Mouse (Mus musculus): ENCODE data around the gene Chtop. TPM values are rescaled to one million over a fixed set of nuclear protein-coding genes. Genes with fewer than 3 reads are reported as not detected.
A peak's percentile ranks its signal among the peaks of the same experiment; 100 is the strongest.

The Chtop gene
- total and polyA plus RNA-seq, 2 experiments from 2014 or later = 85.1 to 117 TPM

- H3K4me1 ChIP-seq (ENCODE audit: control insufficient read depth, insufficient read depth) = no peaks in the 10 kb centered on the region
- no peak overlapping the region for H3K4me3 ChIP-seq (ENCODE audit: low read depth, low read length)
- H3K27me3 ChIP-seq (ENCODE audit: control insufficient read depth, insufficient read depth, low read length) = no peaks in the 10 kb centered on the region
- no peak overlapping the region for H3K4me2 ChIP-seq (ENCODE audit: low read depth, low read length)
- H3K9ac ChIP-seq (replicated peaks; ENCODE audit: low read depth, low read length) = no peak overlapping the region
- 80% methylated on average over 7 of the region's 7 CpGs for WGBS
- H3K27ac ChIP-seq (ENCODE audit: low read depth) = no peak overlapping the region
- no peak for DNase-seq (ENCODE audit: low spot score)
- H3K9me3 ChIP-seq (replicated peaks; ENCODE audit: control insufficient read depth, low read length) = no peaks in the 10 kb centered on the region
- H3K36me3 ChIP-seq (replicated peaks; ENCODE audit: control insufficient read depth, insufficient read depth, low read length) = peaks cover 51% of the 10 kb centered on the region
- no peak for TF ChIP-seq CTCF (IDR thresholded peaks at IDR 0.05; ENCODE audit: low read depth)
- no peak for TF ChIP-seq EP300 (IDR thresholded peaks at IDR 0.05; ENCODE audit: low read depth)
- ATAC-seq (ENCODE audit: insufficient read depth, low read depth) = no peak
These were observed 13.3 kb downstream of the Chtop start for GRCm38 (mm10) chr3:90495850-90496525.

- no peak for TF ChIP-seq EP300 (IDR thresholded peaks at IDR 0.05; ENCODE audit: low read depth)
- Histone ChIP-seq H3K27ac (ENCODE audit: low read depth) (no peak overlapping the region), H3K4me1 (ENCODE audit: control insufficient read depth, insufficient read depth) (peaks cover 7% of the 10 kb centered on the region), H3K9me3 (replicated peaks; ENCODE audit: control insufficient read depth, low read length) (no peaks in the 10 kb centered on the region), H3K4me2 (ENCODE audit: low read depth, low read length) (no peak overlapping the region), H3K36me3 (replicated peaks; ENCODE audit: control insufficient read depth, insufficient read depth, low read length) (peaks cover 37% of the 10 kb centered on the region), H3K9ac (replicated peaks; ENCODE audit: low read depth, low read length) (no peak overlapping the region), H3K27me3 (ENCODE audit: control insufficient read depth, insufficient read depth, low read length) (no peaks in the 10 kb centered on the region), H3K4me3 (ENCODE audit: low read depth, low read length) (no peak overlapping the region)
- no peak for DNase-seq (ENCODE audit: low spot score)
- no peak for ATAC-seq (ENCODE audit: insufficient read depth, low read depth)
- 65% methylated on average over 4 of the region's 4 CpGs for WGBS
These were observed 15.3 kb downstream of the Chtop start for GRCm38 (mm10) chr3:90493831-90494540.

DNA sequence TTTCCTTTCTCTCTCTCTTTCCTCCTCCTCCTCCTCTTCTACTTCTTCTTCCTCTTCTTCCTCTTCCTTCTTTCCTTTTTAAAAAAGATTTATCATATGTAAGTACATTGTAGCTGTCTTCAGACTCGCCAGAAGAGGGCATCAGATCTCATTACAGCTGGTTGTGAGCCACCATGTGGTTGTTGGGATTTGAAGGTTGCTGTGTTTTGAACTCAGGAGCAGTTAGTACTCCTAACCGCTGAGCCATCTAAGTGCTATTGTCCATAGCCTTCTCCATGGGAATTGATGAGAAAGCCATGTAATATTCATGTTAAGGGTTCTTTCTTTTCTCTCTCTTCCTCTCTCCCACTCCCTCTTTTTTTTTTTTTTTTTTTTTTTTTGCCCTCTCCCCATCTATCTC is 17.9 kb downstream of the Chtop start:
- Histone ChIP-seq H3K4me2 (ENCODE audit: low read depth, low read length) (no peak overlapping the region), H3K4me3 (ENCODE audit: low read depth, low read length) (no peak overlapping the region), H3K36me3 (replicated peaks; ENCODE audit: control insufficient read depth, insufficient read depth, low read length) (peaks cover 34% of the 10 kb centered on the region), H3K9ac (replicated peaks; ENCODE audit: low read depth, low read length) (no peak overlapping the region), H3K4me1 (ENCODE audit: control insufficient read depth, insufficient read depth) (peaks cover 7% of the 10 kb centered on the region), H3K27me3 (ENCODE audit: control insufficient read depth, insufficient read depth, low read length) (no peaks in the 10 kb centered on the region), H3K9me3 (replicated peaks; ENCODE audit: control insufficient read depth, low read length) (no peaks in the 10 kb centered on the region), H3K27ac (ENCODE audit: low read depth) (no peak overlapping the region)
- ATAC-seq (ENCODE audit: insufficient read depth, low read depth) (no peak), DNase-seq (ENCODE audit: low spot score) (no peak)
- TF ChIP-seq CTCF (IDR thresholded peaks at IDR 0.05; ENCODE audit: low read depth) = peak; percentile 48
- TF ChIP-seq EP300 (IDR thresholded peaks at IDR 0.05; ENCODE audit: low read depth) = no peak
- WGBS = 44% methylated on average over 2 of the region's 2 CpGs

GRCm38 (mm10) chr3:90490696-90491256 is 18.5 kb downstream of the Chtop start, which contains the start of gene Snapin:
Gene Snapin (minus strand): TSS chr3:90491033.
- ATAC-seq (ENCODE audit: insufficient read depth, low read depth) (peak; percentile 99), DNase-seq (ENCODE audit: low spot score) (peak; percentile 97)
- WGBS = under 1% methylated on average over 37 of the region's 37 CpGs
- peak within 1 kb of the TSS; percentile 83 for H3K9ac ChIP-seq (replicated peaks; ENCODE audit: low read depth, low read length)
- H3K4me1 ChIP-seq (ENCODE audit: control insufficient read depth, insufficient read depth) = peaks cover 7% of the 10 kb centered on the region
- peak within 1 kb of the TSS; percentile 82 for H3K4me2 ChIP-seq (ENCODE audit: low read depth, low read length)
- no peaks in the 10 kb centered on the region for H3K27me3 ChIP-seq (ENCODE audit: control insufficient read depth, insufficient read depth, low read length)
- H3K36me3 ChIP-seq (replicated peaks; ENCODE audit: control insufficient read depth, insufficient read depth, low read length) = peaks cover 34% of the 10 kb centered on the region
- no peaks in the 10 kb centered on the region for H3K9me3 ChIP-seq (replicated peaks; ENCODE audit: control insufficient read depth, low read length)
- peak within 1 kb of the TSS; percentile 95 for H3K4me3 ChIP-seq (ENCODE audit: low read depth, low read length)
- TF ChIP-seq CTCF (IDR thresholded peaks at IDR 0.05; ENCODE audit: low read depth) (peak; percentile 92), EP300 (IDR thresholded peaks at IDR 0.05; ENCODE audit: low read depth) (peak; percentile 84)
- peak within 1 kb of the TSS; percentile 82 for H3K27ac ChIP-seq (ENCODE audit: low read depth)

GRCm38 (mm10) chr3:90488576-90488975 is 20.7 kb downstream of the Chtop start:
- TF ChIP-seq EP300 (IDR thresholded peaks at IDR 0.05; ENCODE audit: low read depth) (no peak), CTCF (IDR thresholded peaks at IDR 0.05; ENCODE audit: low read depth) (no peak)
- H3K9me3 ChIP-seq (replicated peaks; ENCODE audit: control insufficient read depth, low read length) = no peaks in the 10 kb centered on the region
- ATAC-seq (ENCODE audit: insufficient read depth, low read depth) = no peak
- H3K9ac ChIP-seq (replicated peaks; ENCODE audit: low read depth, low read length) = no peak overlapping the region
- peaks cover 7% of the 10 kb centered on the region for H3K4me1 ChIP-seq (ENCODE audit: control insufficient read depth, insufficient read depth)
- 87% methylated on average over 6 of the region's 6 CpGs for WGBS
- no peaks in the 10 kb centered on the region for H3K27me3 ChIP-seq (ENCODE audit: control insufficient read depth, insufficient read depth, low read length)
- no peak overlapping the region for H3K4me3 ChIP-seq (ENCODE audit: low read depth, low read length)
- DNase-seq (ENCODE audit: low spot score) = no peak
- H3K36me3 ChIP-seq (replicated peaks; ENCODE audit: control insufficient read depth, insufficient read depth, low read length) = peaks cover 52% of the 10 kb centered on the region
- no peak overlapping the region for H3K4me2 ChIP-seq (ENCODE audit: low read depth, low read length)
- H3K27ac ChIP-seq (ENCODE audit: low read depth) = no peak overlapping the region
